Mouse (Mus musculus): ENCODE measurements around the gene Serpinb8.

DNA sequence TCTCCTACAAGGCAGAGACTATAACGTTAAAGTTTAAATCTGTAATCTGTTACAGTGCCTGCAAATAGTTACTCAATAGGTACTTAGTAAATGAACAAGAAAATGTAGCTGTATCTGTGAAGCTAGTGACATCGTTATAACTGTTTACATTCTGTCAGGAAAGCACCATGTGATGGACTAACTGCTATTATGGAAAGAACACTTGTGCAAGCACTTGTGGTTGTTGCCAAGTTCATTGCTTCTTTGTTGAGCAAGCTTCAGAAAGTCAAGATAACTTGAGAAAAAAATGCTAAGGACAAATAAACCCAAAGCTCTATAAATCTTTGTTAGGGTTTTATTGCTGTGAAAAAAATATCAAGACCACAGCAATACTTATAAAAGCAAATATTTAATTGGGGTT, 67.9 kb downstream of the Serpinb8 start:
- TF ChIP-seq CTCF (IDR thresholded peaks at IDR 0.05): no peak
- TF ChIP-seq EP300 (IDR thresholded peaks at IDR 0.05): peak; percentile 86

Measured in lung, postnatal 0 days (tissue).